Mouse (Mus musculus): Measurements from ENCODE around the gene E130311K13Rik. TPM values are rescaled to one million over a fixed set of nuclear protein-coding genes. Genes with fewer than 3 reads are reported as not detected.

Gene E130311K13Rik
- polyA plus RNA-seq, 1 experiment = 1.3 TPM

- Histone ChIP-seq H3K79me2 (ENCODE audit: control insufficient read depth, insufficient read depth) (peaks cover 45% of the 10 kb centered on the region), H3K36me3 (ENCODE audit: control insufficient read depth, insufficient read depth) (no peaks in the 10 kb centered on the region), H3K4me3 (ENCODE audit: insufficient read depth, poor library complexity, severe bottlenecking) (peak within 1 kb of the TSS; percentile 72), H3ac (ENCODE audit: control insufficient read depth, insufficient read length, low read depth) (peak within 1 kb of the TSS; percentile 74), H3K79me3 (ENCODE audit: low read depth) (peaks cover 26% of the 10 kb centered on the region), H3K27me3 (ENCODE audit: control insufficient read depth, insufficient read depth, insufficient read length) (no peaks in the 10 kb centered on the region)
- peak; percentile 99 for TF ChIP-seq MAX (IDR thresholded peaks at IDR 0.05)
- no peak for TF ChIP-seq FOSL1 (IDR thresholded peaks at IDR 0.05; ENCODE audit: insufficient read depth, low read length, poor library complexity, severe bottlenecking)
- peak; percentile 62 for TF ChIP-seq CEBPB (IDR thresholded peaks at IDR 0.05; ENCODE audit: low read depth)
- TF ChIP-seq MYOG (IDR thresholded peaks at IDR 0.05; ENCODE audit: control insufficient read depth, extremely low read depth, insufficient read length) = no peak
- peak; percentile 98 for TF ChIP-seq USF1 (IDR thresholded peaks at IDR 0.05; ENCODE audit: low read depth)
- no peak for TF ChIP-seq CTCF (IDR thresholded peaks at IDR 0.05; ENCODE audit: control insufficient read depth, insufficient read depth, insufficient read length)
- no peak for TF ChIP-seq MYOD1 (IDR thresholded peaks at IDR 0.05; ENCODE audit: control insufficient read depth, insufficient read length, low read depth)
Observed at GRCm38 (mm10) chr3:63964100-63964921, 35.0 kb upstream of the E130311K13Rik start, which contains the start of gene Slc33a1. Slc33a1 (minus strand) TSS chr3:63964768.

DNA sequence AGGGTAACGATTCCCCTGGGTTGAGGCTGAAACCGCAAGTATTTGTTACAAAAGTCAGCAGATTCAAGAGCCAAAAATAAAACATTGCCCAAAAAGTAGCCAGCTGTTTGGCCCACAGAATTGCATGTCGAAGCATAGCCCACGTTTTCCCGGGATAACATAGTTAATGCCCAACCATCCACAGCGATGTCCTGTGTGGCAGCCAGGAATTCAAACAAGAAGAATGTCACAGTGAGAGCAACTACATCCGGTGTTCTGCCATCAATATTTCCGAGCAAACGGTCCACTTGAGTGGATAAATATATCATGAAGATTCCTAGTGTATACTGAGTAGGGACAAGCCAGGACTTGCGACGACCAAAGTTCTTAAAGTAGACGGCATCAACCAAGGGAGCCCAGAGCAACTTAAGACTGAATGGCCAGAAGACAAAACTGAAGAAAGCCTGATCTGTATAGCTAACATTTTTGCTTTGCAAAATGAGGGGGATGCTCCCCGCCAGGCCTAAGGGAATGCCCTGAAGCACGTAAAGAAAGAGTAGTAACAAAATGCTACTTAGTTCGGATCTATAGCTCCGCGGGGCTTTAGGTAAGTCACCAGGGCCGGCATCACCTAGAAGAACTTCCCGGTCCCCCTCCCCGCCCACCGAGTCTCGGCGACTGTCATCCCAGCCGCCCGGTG, 34.3 kb upstream of the E130311K13Rik start:
- TF ChIP-seq MYOG (IDR thresholded peaks at IDR 0.05; ENCODE audit: control insufficient read depth, extremely low read depth, insufficient read length) (no peak), FOSL1 (IDR thresholded peaks at IDR 0.05; ENCODE audit: insufficient read depth, low read length, poor library complexity, severe bottlenecking) (no peak), USF1 (IDR thresholded peaks at IDR 0.05; ENCODE audit: low read depth) (no peak), CTCF (IDR thresholded peaks at IDR 0.05; ENCODE audit: control insufficient read depth, insufficient read depth, insufficient read length) (no peak), MAX (IDR thresholded peaks at IDR 0.05) (no peak), MYOD1 (IDR thresholded peaks at IDR 0.05; ENCODE audit: control insufficient read depth, insufficient read length, low read depth) (no peak), CEBPB (IDR thresholded peaks at IDR 0.05; ENCODE audit: low read depth) (no peak)
- peak overlapping the region; percentile 72 for H3K4me3 ChIP-seq (ENCODE audit: insufficient read depth, poor library complexity, severe bottlenecking)

DNA sequence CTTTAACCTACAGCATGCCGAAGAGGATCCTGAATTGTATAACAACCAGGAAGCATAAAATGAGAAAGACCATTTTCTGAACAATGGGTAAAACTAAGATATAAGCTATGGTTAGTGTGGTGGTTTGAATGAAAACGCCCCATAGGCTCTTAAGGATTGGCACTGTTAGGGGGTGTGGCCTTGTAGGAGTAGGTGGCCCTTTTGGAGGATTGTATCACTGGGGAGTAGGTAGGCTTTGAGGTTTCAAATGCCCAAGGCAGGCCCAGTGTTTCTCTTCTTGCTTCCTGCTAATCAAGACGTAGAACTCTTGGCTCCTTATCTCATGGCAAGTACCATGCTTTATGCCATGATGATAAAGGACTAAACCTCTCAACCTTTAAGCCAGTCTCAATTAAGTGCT, 20.6 kb upstream of the E130311K13Rik start:
- H3K36me3 ChIP-seq (ENCODE audit: control insufficient read depth, insufficient read depth) = peaks cover 18% of the 10 kb centered on the region
- H3ac ChIP-seq (ENCODE audit: control insufficient read depth, insufficient read length, low read depth) = no peak overlapping the region
- no peaks in the 10 kb centered on the region for H3K27me3 ChIP-seq (ENCODE audit: control insufficient read depth, insufficient read depth, insufficient read length)
- peaks cover 2% of the 10 kb centered on the region for H3K79me3 ChIP-seq (ENCODE audit: low read depth)
- TF ChIP-seq CTCF (IDR thresholded peaks at IDR 0.05; ENCODE audit: control insufficient read depth, insufficient read depth, insufficient read length) (no peak), MYOG (IDR thresholded peaks at IDR 0.05; ENCODE audit: control insufficient read depth, extremely low read depth, insufficient read length) (no peak), USF1 (IDR thresholded peaks at IDR 0.05; ENCODE audit: low read depth) (no peak), CEBPB (IDR thresholded peaks at IDR 0.05; ENCODE audit: low read depth) (no peak), MAX (IDR thresholded peaks at IDR 0.05) (no peak), FOSL1 (IDR thresholded peaks at IDR 0.05; ENCODE audit: insufficient read depth, low read length, poor library complexity, severe bottlenecking) (no peak), MYOD1 (IDR thresholded peaks at IDR 0.05; ENCODE audit: control insufficient read depth, insufficient read length, low read depth) (no peak)
- H3K79me2 ChIP-seq (ENCODE audit: control insufficient read depth, insufficient read depth) = no peaks in the 10 kb centered on the region
- H3K4me3 ChIP-seq (ENCODE audit: insufficient read depth, poor library complexity, severe bottlenecking) = no peak overlapping the region

More for the DNA sequence above, 34.3 kb upstream of the E130311K13Rik start:
- H3K79me2 ChIP-seq (ENCODE audit: control insufficient read depth, insufficient read depth) = peaks cover 45% of the 10 kb centered on the region
- peaks cover 26% of the 10 kb centered on the region for H3K79me3 ChIP-seq (ENCODE audit: low read depth)
- H3K27me3 ChIP-seq (ENCODE audit: control insufficient read depth, insufficient read depth, insufficient read length) = no peaks in the 10 kb centered on the region
- no peaks in the 10 kb centered on the region for H3K36me3 ChIP-seq (ENCODE audit: control insufficient read depth, insufficient read depth)
- H3ac ChIP-seq (ENCODE audit: control insufficient read depth, insufficient read length, low read depth) = peak overlapping the region; percentile 74

GRCm38 (mm10) chr3:63941204-63941850, 12.1 kb upstream of the E130311K13Rik start:
- no peak overlapping the region for H3ac ChIP-seq (ENCODE audit: control insufficient read depth, insufficient read length, low read depth)

GRCm38 (mm10) chr3:63938928-63939327, 9.7 kb upstream of the E130311K13Rik start:
- Histone ChIP-seq H3ac (ENCODE audit: control insufficient read depth, insufficient read length, low read depth) (no peak overlapping the region), H3K27me3 (ENCODE audit: control insufficient read depth, insufficient read depth, insufficient read length) (no peaks in the 10 kb centered on the region), H3K36me3 (ENCODE audit: control insufficient read depth, insufficient read depth) (peaks cover 21% of the 10 kb centered on the region), H3K79me2 (ENCODE audit: control insufficient read depth, insufficient read depth) (no peaks in the 10 kb centered on the region), H3K4me3 (ENCODE audit: insufficient read depth, poor library complexity, severe bottlenecking) (no peak overlapping the region), H3K79me3 (ENCODE audit: low read depth) (no peaks in the 10 kb centered on the region)
- no peak for TF ChIP-seq FOSL1 (IDR thresholded peaks at IDR 0.05; ENCODE audit: insufficient read depth, low read length, poor library complexity, severe bottlenecking)
- TF ChIP-seq CEBPB (IDR thresholded peaks at IDR 0.05; ENCODE audit: low read depth) = no peak
- no peak for TF ChIP-seq MYOD1 (IDR thresholded peaks at IDR 0.05; ENCODE audit: control insufficient read depth, insufficient read length, low read depth)
- no peak for TF ChIP-seq MAX (IDR thresholded peaks at IDR 0.05)
- TF ChIP-seq USF1 (IDR thresholded peaks at IDR 0.05; ENCODE audit: low read depth) = no peak
- no peak for TF ChIP-seq CTCF (IDR thresholded peaks at IDR 0.05; ENCODE audit: control insufficient read depth, insufficient read depth, insufficient read length)
- TF ChIP-seq MYOG (IDR thresholded peaks at IDR 0.05; ENCODE audit: control insufficient read depth, extremely low read depth, insufficient read length) = no peak

More at GRCm38 (mm10) chr3:63941204-63941850, 12.1 kb upstream of the E130311K13Rik start:
- H3K4me3 ChIP-seq (ENCODE audit: insufficient read depth, poor library complexity, severe bottlenecking) = no peak overlapping the region
- no peak for TF ChIP-seq MYOG (IDR thresholded peaks at IDR 0.05; ENCODE audit: control insufficient read depth, extremely low read depth, insufficient read length)
- TF ChIP-seq FOSL1 (IDR thresholded peaks at IDR 0.05; ENCODE audit: insufficient read depth, low read length, poor library complexity, severe bottlenecking) = no peak
- TF ChIP-seq CEBPB (IDR thresholded peaks at IDR 0.05; ENCODE audit: low read depth) = peak; percentile 19
- no peaks in the 10 kb centered on the region for H3K79me3 ChIP-seq (ENCODE audit: low read depth)
- no peaks in the 10 kb centered on the region for H3K27me3 ChIP-seq (ENCODE audit: control insufficient read depth, insufficient read depth, insufficient read length)
- H3K36me3 ChIP-seq (ENCODE audit: control insufficient read depth, insufficient read depth) = peaks cover 24% of the 10 kb centered on the region
- no peaks in the 10 kb centered on the region for H3K79me2 ChIP-seq (ENCODE audit: control insufficient read depth, insufficient read depth)

Data from C2C12 (cell line).